Mouse (Mus musculus) brain, embryonic 18.5 days (tissue): ENCODE measurements around the gene E2f4.
A peak's percentile ranks its signal among the peaks of the same experiment; 100 is the strongest.

ENCODE experiments used
- DNase-seq: peaks from one replicate; pipeline ENCODE4 v3.0.0-alpha.2; 2012; ENCODE audit warnings: low read depth, low spot score

E2f4 gene

GRCm38 (mm10) chr8:105297511-105298192 lies at the start of gene E2f4:
E2f4 (plus strand) TSS chr8:105297663.
- peak; percentile 74 for DNase-seq

GRCm38 (mm10) chr8:105251954-105252353 lies 45.5 kb upstream of the E2f4 start:
- DNase-seq, result no peak

- DNase-seq, result no peak
These were observed 44.6 kb upstream of the E2f4 start for GRCm38 (mm10) chr8:105252680-105253537.

GRCm38 (mm10) chr8:105253766-105254151 lies 43.7 kb upstream of the E2f4 start:
- no peak for DNase-seq

- peak; percentile 68 for DNase-seq
These were observed 43.1 kb upstream of the E2f4 start for GRCm38 (mm10) chr8:105254152-105254965.

- DNase-seq, result no peak
These were observed 42.5 kb upstream of the E2f4 start, which contains the start of gene B3gnt9 for GRCm38 (mm10) chr8:105254966-105255350. B3gnt9 (minus strand) TSS chr8:105255153.

GRCm38 (mm10) chr8:105257318-105258114 lies 39.9 kb upstream of the E2f4 start:
- no peak for DNase-seq

GRCm38 (mm10) chr8:105258911-105259720 lies 38.3 kb upstream of the E2f4 start:
- DNase-seq, result no peak

- no peak for DNase-seq
These were observed 37.6 kb upstream of the E2f4 start for GRCm38 (mm10) chr8:105259721-105260320.

- no peak for DNase-seq
These were observed 36.9 kb upstream of the E2f4 start for GRCm38 (mm10) chr8:105260371-105261099.

- no peak for DNase-seq
These were observed 36.0 kb upstream of the E2f4 start for GRCm38 (mm10) chr8:105261326-105261980.

- no peak for DNase-seq
These were observed 34.1 kb upstream of the E2f4 start for GRCm38 (mm10) chr8:105263244-105263912.

- DNase-seq, result no peak
These were observed 33.2 kb upstream of the E2f4 start, which contains the start of the genes Tradd and Fbxl8 for GRCm38 (mm10) chr8:105264024-105264982. Tradd (minus strand) TSS chr8:105264609. Fbxl8 (plus strand) TSS chr8:105264648.

GRCm38 (mm10) chr8:105265128-105265527 lies 32.3 kb upstream of the E2f4 start:
- DNase-seq, result no peak

- DNase-seq, result no peak
These were observed 30.7 kb upstream of the E2f4 start for GRCm38 (mm10) chr8:105266775-105267174.

GRCm38 (mm10) chr8:105268342-105269074 lies 29.0 kb upstream of the E2f4 start:
- peak; percentile 86 for DNase-seq
